Mouse (Mus musculus) lung, adult 2 months (tissue): ENCODE measurements around the gene Mgmt. TPM values are rescaled to one million over a fixed set of nuclear protein-coding genes. Genes with fewer than 3 reads are reported as not detected.

Experiments used
- DNase-seq: peaks from one replicate; pipeline ENCODE4 v3.0.0; 2022
- H3K4me1 ChIP-seq: fragments of 200-500 bp; 2 replicates; pipeline ENCODE4 v1.6.1; 2011; ENCODE audit warnings: low read length; ENCODE audit not compliant: control insufficient read depth, insufficient read depth
- H3K4me3 ChIP-seq: fragments of 200-500 bp; replicated peaks from 2 replicates; pipeline ENCODE3; 2011; ENCODE audit warnings: low read depth, mild to moderate bottlenecking, control low read depth, low read length; ENCODE audit errors: extremely low read depth
- CTCF ChIP-seq: fragments of 200-500 bp; IDR thresholded peaks from 2 replicates; pipeline ENCODE4 v1.5.1; 2011; ENCODE audit warnings: mild to moderate bottlenecking, low read length, control low read depth; ENCODE audit not compliant: insufficient read depth
- POLR2A ChIP-seq: fragments of 200-500 bp; IDR thresholded peaks from 2 replicates; pipeline ENCODE4 v1.6.1; 2011; ENCODE audit warnings: low read depth, mild to moderate bottlenecking, control low read depth, low read length, borderline replicate concordance; ENCODE audit errors: extremely low read depth
- WGBS: fragments of 180-500 bp; shearing (Covaris S2); methylation state at CpG from one replicate; pipeline ENCODE4 v1.1.7; 2018; 5-methylcytosine and 5-hydroxymethylcytosine counted together
- polyA plus RNA-seq: library from polyadenylated mRNA; depleted of rRNA; stranded (reverse); fragments of >200 nt; gene quantifications from 2 replicates; pipeline ENCODE4 v1.2.3, GENCODE M21; 2012; rRNA removed

The Mgmt gene
- polyA plus RNA-seq, result 1.7 and 1.8 TPM in 2 replicates

GRCm38 (mm10) chr7:136894106-136894986 is at the start of gene Mgmt:
TSS of gene Mgmt (plus strand) at chr7:136894614.
- TF ChIP-seq CTCF, result no peak
- peak; percentile 55; the same call in 1 of the 2 replicates for TF ChIP-seq POLR2A
- WGBS, result 9% methylated on average over 33 of the region's 33 CpGs
- peak within 1 kb of the TSS; percentile 57 for H3K4me3 ChIP-seq
- DNase-seq, result peak; percentile 90
- peaks cover 7% of the 10 kb centered on the region for H3K4me1 ChIP-seq

GRCm38 (mm10) chr7:136844835-136845234 is 49.6 kb upstream of the Mgmt start:
- Histone ChIP-seq H3K4me3 (no peak overlapping the region), H3K4me1 (no peaks in the 10 kb centered on the region)
- TF ChIP-seq CTCF (no peak), POLR2A (no peak)
- 79% methylated on average over 5 of the region's 5 CpGs for WGBS
- DNase-seq, result no peak

- Histone ChIP-seq H3K4me1 (no peaks in the 10 kb centered on the region), H3K4me3 (no peak overlapping the region)
- no peak for DNase-seq
- WGBS, result 46% methylated on average over 9 of the region's 9 CpGs
- TF ChIP-seq CTCF (no peak), POLR2A (no peak)
Measured at GRCm38 (mm10) chr7:136845321-136845720, 49.1 kb upstream of the Mgmt start.

- 80% methylated on average over 10 of the region's 10 CpGs for WGBS
- no peak overlapping the region for H3K4me3 ChIP-seq
- H3K4me1 ChIP-seq, result no peaks in the 10 kb centered on the region
- TF ChIP-seq CTCF (no peak), POLR2A (no peak)
- no peak for DNase-seq
Measured at GRCm38 (mm10) chr7:136846086-136846620, 48.3 kb upstream of the Mgmt start.

- Histone ChIP-seq H3K4me3 (no peak overlapping the region), H3K4me1 (peaks cover 6% of the 10 kb centered on the region; the same call in 1 of the 2 replicates)
- no peak for DNase-seq
- TF ChIP-seq POLR2A (no peak), CTCF (no peak)
- 92% methylated on average over 6 of the region's 6 CpGs for WGBS
Measured at GRCm38 (mm10) chr7:136847601-136848000, 46.8 kb upstream of the Mgmt start.

- WGBS, result 67% methylated on average over 8 of the region's 8 CpGs
- no peak for DNase-seq
- TF ChIP-seq POLR2A (no peak), CTCF (no peak)
- Histone ChIP-seq H3K4me1 (peaks cover 6% of the 10 kb centered on the region; the same call in 1 of the 2 replicates), H3K4me3 (no peak overlapping the region)
Measured at GRCm38 (mm10) chr7:136848761-136849160, 45.7 kb upstream of the Mgmt start.

GRCm38 (mm10) chr7:136849811-136850210 is 44.6 kb upstream of the Mgmt start:
- TF ChIP-seq CTCF (no peak), POLR2A (no peak)
- WGBS, result 86% methylated on average over 3 of the region's 3 CpGs
- no peak for DNase-seq
- no peak overlapping the region for H3K4me3 ChIP-seq
- peaks cover 6% of the 10 kb centered on the region; the same call in 1 of the 2 replicates for H3K4me1 ChIP-seq

- TF ChIP-seq CTCF (no peak), POLR2A (no peak)
- WGBS, result 33% methylated on average over 5 of the region's 5 CpGs
- no peak overlapping the region for H3K4me3 ChIP-seq
- H3K4me1 ChIP-seq, result peaks cover 6% of the 10 kb centered on the region; the same call in 1 of the 2 replicates
- no peak for DNase-seq
Measured at GRCm38 (mm10) chr7:136850339-136850738, 44.1 kb upstream of the Mgmt start.

GRCm38 (mm10) chr7:136851946-136852345 is 42.5 kb upstream of the Mgmt start:
- 52% methylated on average over 8 of the region's 8 CpGs for WGBS
- Histone ChIP-seq H3K4me3 (no peak overlapping the region), H3K4me1 (peaks cover 6% of the 10 kb centered on the region; the same call in 1 of the 2 replicates)
- DNase-seq, result no peak
- TF ChIP-seq CTCF, result no peak
- TF ChIP-seq POLR2A, result no peak
